Mouse (Mus musculus) urinary bladder, postnatal 25 days (tissue): ENCODE data around the gene Polr2j.
A peak's percentile ranks its signal among the peaks of the same experiment; 100 is the strongest.

Experiments used
- DNase-seq: peaks from one replicate; pipeline ENCODE4 v3.0.0; 2022; ENCODE audit warnings: low spot score

Polr2j gene

DNA sequence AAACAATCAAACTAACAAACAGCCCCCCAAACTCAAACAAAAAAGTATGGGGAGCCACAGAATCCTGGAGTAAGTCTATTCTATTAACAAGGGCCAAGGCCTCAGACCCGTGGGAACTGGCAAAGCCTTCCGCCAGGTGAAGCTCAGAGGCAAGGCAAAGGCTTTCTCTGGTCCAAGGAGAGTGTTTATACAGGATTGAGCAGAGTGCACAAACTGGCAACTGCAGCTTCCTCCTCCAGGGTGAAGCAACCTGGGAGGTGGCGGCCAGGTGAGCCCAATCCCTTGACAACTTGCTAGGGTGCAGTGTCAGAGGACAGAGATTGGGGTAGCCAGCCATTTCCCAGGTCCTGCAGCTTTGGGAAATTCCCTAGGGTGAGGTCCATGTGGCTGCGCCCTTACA, 50.9 kb downstream of the Polr2j start:
- no peak for DNase-seq

DNA sequence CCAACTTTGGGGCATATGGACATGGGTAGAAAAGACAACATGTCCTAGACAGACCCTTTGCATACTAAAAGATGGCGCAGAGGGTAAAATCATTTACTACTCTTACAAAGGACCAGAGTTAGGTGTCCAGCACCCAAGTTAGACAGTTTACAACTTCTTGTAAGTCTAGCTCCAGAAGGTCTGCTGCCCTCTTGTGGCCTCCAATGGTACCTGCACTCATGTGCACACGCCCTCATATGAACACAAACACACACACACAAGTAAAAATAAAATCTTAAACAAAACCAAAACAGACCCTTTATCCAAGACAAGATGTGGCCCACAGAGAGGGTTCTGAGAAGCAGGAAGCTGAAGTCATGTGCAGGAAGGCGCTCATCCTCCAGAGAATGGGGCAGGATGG, 51.6 kb downstream of the Polr2j start:
- no peak for DNase-seq

DNA sequence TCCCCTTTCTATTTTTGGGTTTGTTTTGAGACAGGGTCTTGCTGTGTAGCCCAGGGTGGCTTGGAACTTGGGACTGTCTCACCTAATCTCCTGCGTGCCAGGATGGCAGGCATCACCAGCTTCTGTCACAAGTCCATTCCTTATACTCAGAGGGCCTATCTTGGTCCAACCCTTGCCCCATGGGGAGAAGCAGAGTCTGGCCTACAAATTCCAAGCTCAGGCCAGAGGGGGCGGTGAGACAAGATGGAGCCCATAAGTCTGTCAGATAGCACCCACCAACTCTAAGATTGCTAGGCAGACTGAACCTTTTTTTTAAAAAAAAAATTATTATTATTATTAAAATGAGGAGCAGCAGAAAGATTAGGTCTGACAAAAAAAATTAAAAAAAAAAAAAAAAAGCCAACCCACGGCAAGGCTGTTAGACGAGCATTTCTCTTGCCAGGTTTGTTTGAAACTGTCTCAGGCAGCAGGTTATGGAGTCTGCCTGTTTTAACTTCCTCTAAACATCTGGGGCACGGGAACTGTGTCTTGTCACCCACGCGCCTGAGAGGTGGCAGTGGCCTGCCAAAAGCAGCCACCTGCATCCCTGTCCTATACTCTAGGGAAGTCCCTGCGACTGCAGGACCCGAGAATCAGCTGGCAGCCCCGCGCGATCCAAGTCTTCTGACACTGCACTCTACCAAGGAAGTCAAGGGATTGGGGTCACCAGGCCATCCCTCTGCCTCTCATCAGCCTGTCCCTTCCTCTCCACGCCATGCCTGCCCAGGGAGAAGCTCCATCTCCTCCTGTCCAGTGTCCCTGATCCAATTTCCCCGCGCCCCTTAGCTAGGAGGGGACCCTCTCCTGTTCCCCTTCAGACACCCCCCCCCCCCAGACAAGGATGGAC, 53.4 kb downstream of the Polr2j start:
- peak; percentile 15 for DNase-seq

DNA sequence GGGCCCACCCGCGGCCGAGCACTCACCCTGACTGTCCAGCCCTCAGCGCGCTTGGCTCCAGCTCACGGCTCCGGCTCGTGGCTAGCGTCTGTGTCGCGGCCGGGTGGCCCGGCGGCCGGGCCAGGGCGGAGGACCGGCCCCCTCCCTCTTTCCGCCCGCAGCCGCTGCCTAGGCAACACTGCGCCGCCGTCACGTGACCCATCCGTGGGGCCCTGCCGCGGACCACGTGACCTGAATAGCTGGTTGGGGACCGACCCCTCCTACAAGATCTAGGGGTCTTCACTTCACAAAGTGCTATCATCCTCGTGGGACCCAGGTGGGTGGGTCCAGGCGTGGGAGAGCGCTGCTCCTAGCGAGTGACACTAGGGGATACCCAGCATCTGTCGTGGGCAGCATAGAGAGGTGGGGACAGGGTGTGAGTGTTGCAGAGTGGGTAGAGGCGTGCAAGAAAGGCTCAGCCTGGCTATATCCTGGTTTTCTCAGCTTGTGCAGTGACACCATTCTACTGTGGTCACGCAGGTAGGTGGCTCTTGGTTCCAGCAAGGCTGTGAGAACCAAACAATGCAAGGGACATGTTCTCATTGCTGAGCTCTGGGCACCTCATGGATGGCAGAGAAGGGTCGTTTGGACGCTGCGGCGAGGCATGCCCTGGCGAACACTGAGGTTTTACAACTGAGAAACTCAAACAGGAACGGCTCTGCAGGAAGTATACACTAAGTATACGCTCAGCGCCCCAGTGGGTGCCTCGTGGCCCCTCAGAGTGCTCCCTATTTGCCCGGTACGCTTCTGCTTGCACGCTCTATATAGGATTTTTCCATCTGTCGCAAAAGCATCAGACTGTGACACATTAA, 54.3 kb downstream of the Polr2j start, which contains the start of gene Orai2:
Orai2 (minus strand) TSS at position 202 of the 851 bp plus-strand sequence.
- DNase-seq = peak; percentile 74

DNA sequence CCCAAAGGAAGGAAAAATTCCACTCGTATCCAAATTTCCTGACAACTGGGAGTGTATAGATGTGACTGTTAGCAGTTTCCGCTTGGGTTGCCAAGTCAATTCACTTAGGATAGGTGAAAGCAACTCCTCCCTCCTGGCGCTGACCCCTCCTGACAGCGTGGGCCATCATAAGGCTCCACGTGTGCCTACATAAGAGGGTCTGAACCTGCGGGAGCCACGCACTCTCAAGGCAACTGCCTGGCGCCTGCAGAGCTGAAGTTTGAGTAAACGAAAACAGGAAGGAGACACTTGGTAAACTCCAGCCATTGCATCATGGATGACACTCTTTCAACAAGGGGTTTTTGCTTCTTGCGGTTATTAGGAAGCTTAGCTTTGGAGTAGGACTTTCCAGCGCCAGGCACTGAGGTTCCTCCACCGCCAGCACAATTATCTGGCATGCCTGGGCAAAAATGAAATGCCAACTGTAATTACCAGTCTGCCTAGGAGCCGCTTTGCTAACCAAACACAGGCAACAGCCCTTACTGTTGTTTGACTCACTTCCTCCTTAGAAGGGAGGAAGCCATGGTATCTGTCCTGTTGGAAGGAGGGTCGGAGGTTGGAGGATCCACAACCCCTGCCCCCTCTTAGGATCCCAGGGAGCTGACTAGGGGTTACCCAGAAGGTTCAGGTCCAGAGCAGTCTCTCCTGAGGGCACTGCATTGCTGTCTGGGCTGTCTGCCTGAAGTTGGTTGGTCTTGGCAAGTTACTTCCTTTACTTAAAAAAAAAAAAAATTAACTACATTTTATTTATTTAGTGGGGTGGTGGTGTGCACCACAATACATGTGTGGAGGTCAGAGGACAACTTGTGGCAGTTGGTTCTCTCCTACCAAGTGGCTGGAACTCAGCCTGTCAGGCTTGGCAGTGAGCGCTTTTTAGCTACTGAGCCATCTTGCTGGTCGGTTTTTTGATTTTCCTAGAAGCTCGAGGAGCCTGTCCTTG, 55.2 kb downstream of the Polr2j start:
- DNase-seq = peak; percentile 18
